Mouse (Mus musculus) neural tube, embryonic 11.5 days (tissue): ENCODE measurements around the gene Otud1. TPM values are rescaled to one million over a fixed set of nuclear protein-coding genes. Genes with fewer than 3 reads are reported as not detected.

Source experiments
- ATAC-seq: fragments of 200-750 bp; cut with Nextera tagmentation; 2 replicates; pipeline ENCODE4 v1.8.0; 2017; ENCODE audit warnings: moderate number of reproducible peaks, mild to moderate bottlenecking, moderate TSS enrichment, moderate library complexity; ENCODE audit not compliant: insufficient read depth, low FRiP score, low TSS enrichment
- DNase-seq: peaks from one replicate; pipeline ENCODE4 v3.0.0-alpha.2; 2015; ENCODE audit warnings: low spot score
- H3K27ac ChIP-seq: fragments of 300-500 bp; sonication (generic); 2 replicates; pipeline ENCODE4 v1.5.1; 2014; ENCODE audit warnings: low read depth, mild to moderate bottlenecking, low read length
- H3K27me3 ChIP-seq: fragments of 300-500 bp; sonication (generic); 2 replicates; pipeline ENCODE4 v1.6.1; 2014; ENCODE audit warnings: mild to moderate bottlenecking, low read length, mixed read lengths; ENCODE audit not compliant: control insufficient read depth, insufficient read depth
- H3K36me3 ChIP-seq: fragments of 300-500 bp; sonication (generic); 2 replicates; pipeline ENCODE4 v1.6.1; 2014; ENCODE audit warnings: mild to moderate bottlenecking, low read length, moderate library complexity, mixed read lengths; ENCODE audit not compliant: control insufficient read depth, insufficient read depth
- H3K4me1 ChIP-seq: fragments of 300-500 bp; sonication (generic); 2 replicates; pipeline ENCODE4 v1.6.1; 2014; ENCODE audit warnings: low read length, mixed read lengths; ENCODE audit not compliant: control insufficient read depth, insufficient read depth
- H3K4me2 ChIP-seq: fragments of 300-500 bp; sonication (generic); 2 replicates; pipeline ENCODE4 v1.6.1; 2014; ENCODE audit warnings: low read depth, mild to moderate bottlenecking, moderate library complexity
- H3K4me3 ChIP-seq: fragments of 300-500 bp; sonication (generic); 2 replicates; pipeline ENCODE4 v1.5.1; 2014; ENCODE audit warnings: low read depth, low read length
- H3K9ac ChIP-seq: fragments of 300-500 bp; sonication (generic); 2 replicates; pipeline ENCODE4 v1.6.1; 2014; ENCODE audit warnings: mild to moderate bottlenecking, low read length
- H3K9me3 ChIP-seq: fragments of 300-500 bp; sonication (generic); 2 replicates; pipeline ENCODE4 v1.6.1; 2016; ENCODE audit warnings: low read length; ENCODE audit not compliant: control insufficient read depth
- WGBS: fragments of 180-500 bp; shearing (Covaris S2); extraction: QIAGEN DNeasy Blood & Tissue Kit; methylation state at CpG from one replicate; pipeline ENCODE4 v1.1.7; 2014; 5-methylcytosine and 5-hydroxymethylcytosine counted together
- polyA plus RNA-seq: library from polyadenylated mRNA; unstranded; fragments of >200 nt; fragmentation: Nextera tagmentation; extraction: Ambion mirVana; gene quantifications from 2 replicates; pipeline ENCODE4 v1.2.1, GENCODE M21; 2014

Gene Otud1
- polyA plus RNA-seq, 1 experiment from 2014 or later = 1.3 TPM

DNA sequence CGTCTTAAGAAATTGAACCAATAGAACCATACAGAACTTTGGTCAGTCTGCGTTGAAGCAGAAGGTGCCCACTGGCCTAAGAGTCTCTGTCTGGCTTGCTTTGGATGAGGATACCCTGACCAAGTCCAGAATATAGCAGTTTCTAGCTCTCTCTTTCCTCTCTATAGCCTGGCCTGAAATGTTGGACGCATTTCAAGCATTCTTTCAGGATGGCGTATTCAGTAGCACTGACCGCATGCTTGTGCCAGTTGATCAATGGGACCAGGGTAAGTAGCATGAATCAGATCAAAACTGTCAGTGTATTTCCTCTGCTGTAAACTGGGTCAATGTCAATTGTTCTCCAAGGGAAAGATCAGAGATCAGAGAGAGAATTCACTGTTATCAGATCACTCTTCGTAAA lies 6.6 kb downstream of the Otud1 start:
- Histone ChIP-seq H3K27me3 (peaks cover 8% of the 10 kb centered on the region), H3K9ac (no peak overlapping the region), H3K27ac (no peak overlapping the region), H3K9me3 (no peaks in the 10 kb centered on the region), H3K36me3 (no peaks in the 10 kb centered on the region; the same call in 1 of the 2 replicates), H3K4me3 (no peak overlapping the region), H3K4me1 (no peaks in the 10 kb centered on the region), H3K4me2 (no peak overlapping the region)
- ATAC-seq (no peak), DNase-seq (no peak)
- WGBS = 76% methylated on average over 6 of the region's 6 CpGs

DNA sequence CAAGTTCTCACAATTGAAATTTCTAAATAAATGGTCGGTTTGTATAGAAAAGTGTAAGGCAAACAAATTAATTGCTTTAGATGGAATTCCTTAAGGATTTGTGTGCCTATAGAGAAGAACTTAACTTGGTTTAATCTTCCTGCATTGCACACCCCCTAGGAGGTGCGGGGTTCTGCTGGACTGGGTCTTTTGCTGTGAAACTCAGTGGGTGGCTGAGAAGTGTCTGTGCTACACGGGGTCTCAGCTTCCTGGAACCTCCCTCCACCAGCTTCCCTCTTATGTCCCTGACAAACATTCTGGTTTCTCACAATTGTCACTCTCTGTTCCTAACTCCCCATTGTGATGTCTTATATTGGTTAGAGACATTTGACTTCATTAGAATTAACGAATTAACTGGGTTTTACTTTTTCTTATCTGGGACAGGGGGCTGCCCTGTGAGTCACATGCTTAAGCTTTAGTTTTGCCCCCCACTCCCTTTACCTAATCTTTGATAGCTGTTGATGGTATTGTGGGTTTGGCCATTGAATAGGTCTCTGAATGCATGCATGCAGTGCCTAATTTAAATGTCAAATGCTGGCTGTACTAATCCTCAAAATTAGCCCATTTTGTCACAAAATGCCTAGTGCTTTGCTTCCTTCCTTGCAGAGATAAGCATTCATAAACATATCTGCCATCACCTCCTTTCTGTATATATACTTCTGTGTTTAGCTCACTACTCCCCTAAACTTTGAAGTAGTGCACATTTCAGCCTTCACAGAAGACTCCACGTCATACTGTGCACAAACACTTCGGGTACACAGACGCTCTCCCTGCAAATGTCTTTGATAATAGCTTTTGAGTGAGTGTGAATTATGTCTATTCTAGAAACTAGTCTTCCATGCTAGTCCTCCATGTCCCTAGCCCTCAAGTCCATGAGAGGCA lies 7.3 kb downstream of the Otud1 start:
- Histone ChIP-seq H3K4me2 (no peak overlapping the region), H3K9ac (no peak overlapping the region), H3K9me3 (no peaks in the 10 kb centered on the region), H3K27me3 (0 out of 2 replicates have a peak, but pooled peaks cover 4% of the 10 kb centered on the region), H3K4me1 (no peaks in the 10 kb centered on the region), H3K27ac (no peak overlapping the region), H3K36me3 (no peaks in the 10 kb centered on the region; the same call in 1 of the 2 replicates), H3K4me3 (no peak overlapping the region)
- WGBS = 49% methylated on average over 7 of the region's 7 CpGs
- no peak for DNase-seq
- ATAC-seq = no peak

DNA sequence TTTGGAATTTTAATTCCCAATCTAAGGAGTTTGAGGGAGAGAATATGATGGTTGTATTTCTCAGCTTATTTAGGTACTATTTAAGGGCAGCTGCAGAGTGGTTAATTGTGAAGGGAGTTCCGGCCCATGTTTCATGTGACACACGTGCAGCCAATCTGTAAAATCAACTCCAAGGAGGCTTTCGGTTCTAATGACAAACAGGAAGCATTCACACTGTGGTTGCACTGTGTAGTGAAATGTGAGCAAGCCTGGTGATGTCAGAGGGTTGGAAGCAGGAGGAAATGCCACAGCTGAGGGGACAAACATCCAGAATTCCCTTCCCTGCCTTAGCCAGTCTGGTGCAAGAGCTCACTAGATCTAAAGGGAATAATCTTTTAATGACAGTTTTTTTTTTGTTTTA lies 8.3 kb downstream of the Otud1 start:
- no peak for DNase-seq
- WGBS = 53% methylated on average over 3 of the region's 3 CpGs
- ATAC-seq = no peak

DNA sequence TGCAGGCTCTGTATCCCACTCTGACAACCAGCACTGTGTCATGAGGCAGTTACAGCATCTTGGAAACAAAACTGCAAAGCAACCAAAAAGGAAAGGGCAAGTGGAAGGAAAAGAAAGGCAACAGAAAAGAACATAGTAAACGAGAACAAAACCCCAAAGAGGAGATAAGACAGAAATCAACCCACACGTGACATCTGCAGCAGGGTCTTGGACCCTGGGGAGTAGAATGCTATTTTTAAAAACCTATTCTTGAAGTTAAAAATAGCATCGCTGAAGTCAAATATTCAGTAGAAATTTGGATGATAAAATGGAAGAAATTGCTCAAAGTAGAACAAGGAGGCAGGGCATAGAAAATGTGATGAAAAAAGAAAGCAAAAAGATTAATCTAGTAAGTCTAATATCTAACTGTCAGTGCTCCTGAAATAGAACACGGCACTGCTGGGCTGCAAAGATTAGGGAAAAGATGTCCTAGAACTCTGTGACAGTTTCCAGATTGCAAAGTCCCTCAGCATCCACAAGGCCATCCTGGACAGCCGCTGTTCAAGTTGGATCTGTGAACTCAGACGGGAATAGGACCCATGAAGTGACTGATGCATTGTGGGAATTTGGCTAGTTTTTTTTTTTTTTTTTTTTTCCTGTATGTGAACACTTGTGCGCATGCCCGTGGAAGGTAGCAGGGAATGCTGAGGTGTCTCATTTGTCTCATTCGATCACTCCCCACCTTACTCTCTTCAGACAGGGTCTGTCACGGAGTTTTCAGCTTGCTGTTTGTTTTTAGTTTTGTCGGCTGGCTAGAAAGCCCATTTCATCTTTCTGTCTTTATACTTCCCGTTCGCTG lies 13.5 kb downstream of the Otud1 start:
- WGBS = 88% methylated on average over 13 of the region's 13 CpGs
- no peak overlapping the region for H3K4me3 ChIP-seq

More for the DNA sequence above, 8.3 kb downstream of the Otud1 start:
- H3K4me1 ChIP-seq = no peaks in the 10 kb centered on the region
- H3K36me3 ChIP-seq = no peaks in the 10 kb centered on the region; the same call in 1 of the 2 replicates
- H3K9me3 ChIP-seq = no peaks in the 10 kb centered on the region
- no peak overlapping the region for H3K27ac ChIP-seq
- no peak overlapping the region for H3K9ac ChIP-seq
- H3K27me3 ChIP-seq = no peaks in the 10 kb centered on the region
- H3K4me2 ChIP-seq = no peak overlapping the region
- H3K4me3 ChIP-seq = no peak overlapping the region

DNA sequence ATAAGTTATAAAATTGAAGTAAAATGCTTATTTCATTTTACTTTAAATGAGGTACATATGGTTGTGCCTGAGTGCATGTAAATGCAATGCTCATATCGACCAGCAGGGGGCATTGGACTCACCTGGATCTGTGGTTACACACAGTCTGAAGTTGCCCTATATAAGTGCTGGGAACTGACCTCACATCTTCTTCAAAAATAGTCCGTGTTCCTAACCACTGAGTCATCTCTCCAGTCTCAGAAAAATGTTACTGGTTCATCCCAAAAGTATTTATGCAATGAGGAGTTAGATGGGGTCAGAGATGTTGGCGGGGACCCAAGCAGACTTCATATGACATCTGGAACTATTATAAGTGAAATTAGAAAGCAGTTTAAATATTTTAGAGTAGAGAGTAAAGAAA lies 25.4 kb downstream of the Otud1 start:
- H3K27me3 ChIP-seq = no peaks in the 10 kb centered on the region
- H3K9ac ChIP-seq = no peak overlapping the region
- no peaks in the 10 kb centered on the region for H3K9me3 ChIP-seq
- no peak overlapping the region for H3K4me2 ChIP-seq
- WGBS = 48% methylated on average over 3 of the region's 3 CpGs
- H3K4me1 ChIP-seq = no peaks in the 10 kb centered on the region
- H3K4me3 ChIP-seq = no peak overlapping the region
- ATAC-seq (no peak), DNase-seq (no peak)
- H3K27ac ChIP-seq = no peak overlapping the region
- no peaks in the 10 kb centered on the region for H3K36me3 ChIP-seq

More for the DNA sequence above, 13.5 kb downstream of the Otud1 start:
- H3K27ac ChIP-seq = no peak overlapping the region
- H3K4me2 ChIP-seq = no peak overlapping the region
- no peaks in the 10 kb centered on the region for H3K27me3 ChIP-seq
- H3K9ac ChIP-seq = no peak overlapping the region
- no peak for ATAC-seq
- H3K4me1 ChIP-seq = no peaks in the 10 kb centered on the region
- no peaks in the 10 kb centered on the region; the same call in 1 of the 2 replicates for H3K36me3 ChIP-seq
- no peak for DNase-seq
- no peaks in the 10 kb centered on the region for H3K9me3 ChIP-seq

DNA sequence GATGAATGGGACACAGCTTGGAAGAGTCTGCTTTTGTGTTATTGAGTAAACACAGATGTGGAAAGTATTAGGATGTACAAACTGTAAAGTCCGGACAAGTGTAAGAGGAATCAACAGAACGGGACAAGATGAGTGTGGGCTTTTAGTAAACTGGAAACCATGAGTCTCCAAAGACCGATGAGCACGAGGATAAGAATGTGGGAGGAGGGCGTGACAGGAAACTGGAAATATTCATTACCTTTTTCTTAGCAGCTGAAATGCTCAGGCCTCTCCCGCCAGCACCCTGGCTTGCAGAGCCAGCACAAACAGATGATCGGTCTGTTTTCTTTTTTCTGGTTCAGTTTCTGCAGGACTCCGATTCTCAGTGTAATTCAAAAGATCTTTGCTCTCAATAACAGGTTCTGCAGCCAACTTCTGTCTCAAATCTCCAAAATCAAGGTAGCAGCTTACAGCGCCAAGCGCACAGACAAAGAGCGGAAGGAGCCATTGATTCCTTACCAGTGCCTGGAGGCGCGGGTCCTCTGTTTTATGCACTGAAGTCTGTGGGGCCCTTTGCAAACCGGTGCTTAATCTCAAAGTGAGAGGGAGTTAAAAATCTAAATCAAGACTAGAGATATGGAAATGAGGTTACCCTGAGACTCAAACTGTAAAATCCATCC lies 28.1 kb downstream of the Otud1 start:
- Histone ChIP-seq H3K27me3 (no peaks in the 10 kb centered on the region), H3K4me2 (no peak overlapping the region), H3K9me3 (no peaks in the 10 kb centered on the region), H3K27ac (no peak overlapping the region), H3K4me3 (no peak overlapping the region), H3K4me1 (no peaks in the 10 kb centered on the region), H3K9ac (no peak overlapping the region), H3K36me3 (no peaks in the 10 kb centered on the region)
- ATAC-seq (no peak), DNase-seq (no peak)
- 65% methylated on average over 14 of the region's 14 CpGs for WGBS

DNA sequence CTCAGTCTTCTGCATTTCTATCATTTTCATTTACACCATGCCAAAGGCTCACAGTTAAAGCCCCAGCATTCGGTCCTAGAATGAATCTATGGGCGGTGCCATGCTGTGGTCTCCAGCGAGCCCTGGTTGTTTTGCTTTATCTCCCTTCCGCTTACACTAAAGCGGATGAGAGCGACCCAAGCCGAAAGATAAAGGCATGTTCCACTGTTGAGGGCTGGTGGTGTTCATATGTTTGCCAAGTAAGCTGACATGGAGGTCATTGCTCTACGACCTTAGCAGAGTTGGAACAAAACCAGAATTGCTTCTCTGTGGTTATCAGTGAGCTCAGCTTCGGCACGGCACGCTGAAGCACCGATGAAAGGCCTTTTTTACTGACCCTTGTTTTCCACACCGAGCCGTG lies 32.5 kb downstream of the Otud1 start:
- no peaks in the 10 kb centered on the region for H3K9me3 ChIP-seq
- no peaks in the 10 kb centered on the region for H3K27me3 ChIP-seq
- no peaks in the 10 kb centered on the region for H3K4me1 ChIP-seq
- ATAC-seq (no peak), DNase-seq (no peak)
- WGBS = 91% methylated on average over 14 of the region's 14 CpGs
- H3K27ac ChIP-seq = no peak overlapping the region
- no peak overlapping the region for H3K9ac ChIP-seq
- H3K36me3 ChIP-seq = no peaks in the 10 kb centered on the region
- H3K4me3 ChIP-seq = no peak overlapping the region
- H3K4me2 ChIP-seq = no peak overlapping the region

DNA sequence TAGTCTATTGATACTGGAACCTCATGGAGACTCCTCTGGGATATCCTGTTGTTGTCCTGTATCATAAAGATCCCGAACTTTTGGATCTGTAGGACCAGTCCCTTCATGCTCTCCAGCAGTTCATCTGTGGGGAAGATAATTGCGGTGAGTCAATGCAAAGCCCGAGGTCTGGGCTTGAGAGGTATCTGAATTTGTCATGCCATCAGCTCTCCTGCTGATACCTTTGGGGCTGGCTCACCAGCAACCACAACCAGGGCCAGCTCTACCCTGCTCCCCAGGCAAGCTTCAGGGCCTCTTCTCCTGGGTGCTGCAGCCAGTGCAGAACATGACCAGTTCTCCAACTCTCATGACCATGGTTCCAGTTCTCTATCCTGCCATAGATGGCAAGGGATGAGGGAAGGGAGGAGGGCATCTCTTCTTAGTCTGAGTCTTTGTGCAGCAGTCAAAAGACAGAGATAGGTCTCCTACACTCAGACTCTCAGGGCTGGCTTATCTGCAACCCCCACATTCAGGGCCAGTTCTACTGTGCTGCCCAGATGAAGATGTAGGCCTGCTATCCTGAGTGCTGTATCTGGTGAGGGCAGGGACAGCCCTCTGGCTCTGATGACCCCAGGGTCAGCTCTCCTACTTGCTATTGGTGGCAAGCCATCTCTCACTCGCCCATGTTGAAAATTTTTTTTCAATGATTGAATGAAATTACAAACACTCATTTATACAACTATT lies 42.2 kb downstream of the Otud1 start:
- Histone ChIP-seq H3K9me3 (no peaks in the 10 kb centered on the region), H3K36me3 (no peaks in the 10 kb centered on the region), H3K27ac (no peak overlapping the region), H3K4me1 (no peaks in the 10 kb centered on the region), H3K9ac (no peak overlapping the region), H3K4me3 (no peak overlapping the region), H3K4me2 (no peak overlapping the region), H3K27me3 (no peaks in the 10 kb centered on the region)
- 87% methylated on average over 4 of the region's 4 CpGs for WGBS
- DNase-seq (no peak), ATAC-seq (no peak)
